Mouse (Mus musculus): Measurements from ENCODE around the gene Hoxd13.

Gene Hoxd13

GRCm38 (mm10) chr2:74681594-74682531 lies 13.8 kb downstream of the Hoxd13 start:
- no peak for DNase-seq

- DNase-seq: no peak
Observed at GRCm38 (mm10) chr2:74682796-74683195, 14.7 kb downstream of the Hoxd13 start.

- no peak for DNase-seq
Observed at GRCm38 (mm10) chr2:74683471-74683951, 15.4 kb downstream of the Hoxd13 start.

- no peak for DNase-seq
Observed at GRCm38 (mm10) chr2:74684106-74684505, 16.0 kb downstream of the Hoxd13 start.

GRCm38 (mm10) chr2:74685059-74685603 lies 17.0 kb downstream of the Hoxd13 start:
- DNase-seq: no peak

- peak; percentile 66 for DNase-seq
Observed at GRCm38 (mm10) chr2:74686301-74686987, 18.3 kb downstream of the Hoxd13 start.

GRCm38 (mm10) chr2:74686988-74687697 lies 19.0 kb downstream of the Hoxd13 start:
- no peak for DNase-seq

GRCm38 (mm10) chr2:74687698-74688555 lies 19.8 kb downstream of the Hoxd13 start:
- DNase-seq: no peak

- DNase-seq: no peak
Observed at GRCm38 (mm10) chr2:74688795-74689573, 20.9 kb downstream of the Hoxd13 start.

- DNase-seq: no peak
Observed at GRCm38 (mm10) chr2:74689574-74690337, 21.6 kb downstream of the Hoxd13 start.

GRCm38 (mm10) chr2:74690338-74690716 lies 22.2 kb downstream of the Hoxd13 start:
- no peak for DNase-seq

GRCm38 (mm10) chr2:74691022-74691951 lies 23.2 kb downstream of the Hoxd13 start, which contains the start of gene Hoxd10:
Hoxd10 (plus strand) TSS chr2:74691924.
- DNase-seq: no peak

- DNase-seq: no peak
Observed at GRCm38 (mm10) chr2:74691995-74692807, 24.1 kb downstream of the Hoxd13 start.

- DNase-seq: no peak
Observed at GRCm38 (mm10) chr2:74692808-74693431, 24.8 kb downstream of the Hoxd13 start.

GRCm38 (mm10) chr2:74693432-74693827 lies 25.3 kb downstream of the Hoxd13 start:
- DNase-seq: no peak

- DNase-seq: no peak
Observed at GRCm38 (mm10) chr2:74694066-74694465, 26.0 kb downstream of the Hoxd13 start.

- DNase-seq: no peak
Observed at GRCm38 (mm10) chr2:74695383-74695782, 27.3 kb downstream of the Hoxd13 start.

Data from lung, postnatal 14 days (tissue).